In the genomic region with DNA sequence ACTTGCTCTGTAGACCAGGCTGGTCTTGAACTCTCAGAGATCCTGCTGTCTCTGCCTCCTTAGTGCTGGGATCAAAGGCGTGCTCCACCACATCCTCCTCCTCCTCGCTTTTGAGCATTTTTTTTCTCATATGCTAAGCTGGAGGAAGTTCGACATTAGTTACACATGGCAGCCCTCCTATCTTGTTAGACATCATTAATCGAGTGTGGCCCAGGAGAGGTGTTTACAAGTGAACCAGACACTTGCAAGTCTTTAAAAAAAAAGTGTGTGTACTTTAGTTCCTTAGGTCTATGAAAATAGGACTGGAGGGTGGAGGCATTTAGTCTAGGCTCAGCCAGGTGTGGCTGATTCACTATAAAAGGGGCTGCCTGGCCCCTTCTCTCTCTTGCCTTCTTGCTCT, we compare ENCODE assay signal across 36 mouse cellular contexts. TPM values are rescaled to one million over a fixed set of nuclear protein-coding genes. Genes with fewer than 3 reads are reported as not detected.
"Had no signal": no experiment of that assay in that cellular context is flagged by ENCODE, and none has a peak within 500 bp of the region (broad histone marks: within the 10 kb centered on the region; RNA-seq: fewer than 3 reads in every experiment).

No protein-coding gene starts in this region.

- H3K36me3 ChIP-seq: embryonic facial prominence, embryonic 10.5 days; embryonic facial prominence, embryonic 12.5 days; embryonic facial prominence, embryonic 13.5 days; embryonic facial prominence, embryonic 15.5 days; forebrain, embryonic 10.5 days; forebrain, embryonic 12.5 days; forebrain, embryonic 15.5 days; heart, embryonic 10.5 days had no signal

- H3K4me2 ChIP-seq: embryonic facial prominence, embryonic 12.5 days; embryonic facial prominence, embryonic 13.5 days; embryonic facial prominence, embryonic 15.5 days; forebrain, embryonic 12.5 days; forebrain, embryonic 15.5 days had no signal

- ATAC-seq: forebrain, embryonic 14.5 days; forebrain, embryonic 15.5 days; forebrain, embryonic 16.5 days; forebrain, postnatal 0 days had no signal

- H3K4me3 ChIP-seq: embryonic facial prominence, embryonic 10.5 days; embryonic facial prominence, embryonic 12.5 days; embryonic facial prominence, embryonic 13.5 days; embryonic facial prominence, embryonic 15.5 days; erythroblast, embryonic 14.5 days; forebrain, embryonic 10.5 days; forebrain, embryonic 12.5 days; forebrain, embryonic 15.5 days; gastrocnemius, adult 2 months; heart, adult 2 months; heart, embryonic 10.5 days had no signal

- H3K4me1 ChIP-seq: forebrain, embryonic 12.5 days; forebrain, embryonic 15.5 days had no signal

- H3K9me3 ChIP-seq: embryonic facial prominence, embryonic 10.5 days; embryonic facial prominence, embryonic 12.5 days; embryonic facial prominence, embryonic 13.5 days; embryonic facial prominence, embryonic 15.5 days; forebrain, embryonic 10.5 days; forebrain, embryonic 12.5 days; forebrain, embryonic 15.5 days; heart, embryonic 10.5 days had no signal

- H3K9ac ChIP-seq: embryonic facial prominence, embryonic 12.5 days; embryonic facial prominence, embryonic 13.5 days; embryonic facial prominence, embryonic 15.5 days; forebrain, embryonic 12.5 days; forebrain, embryonic 15.5 days; forebrain, postnatal 0 days had no signal

- H3K27me3 ChIP-seq: embryonic facial prominence, embryonic 12.5 days; embryonic facial prominence, embryonic 13.5 days; embryonic facial prominence, embryonic 15.5 days; forebrain, embryonic 15.5 days had no signal

- DNase-seq: cerebellum, adult 9-11 months; cerebellum, postnatal 10 days; cerebellum, postnatal 14 days; cerebellum, postnatal 25 days; cerebellum, postnatal 36 days; embryo, embryonic 11 days; forebrain, postnatal 0 days; gastrocnemius, adult 2 months; gastrocnemius, postnatal 10 days; gastrocnemius, postnatal 14 days; gastrocnemius, postnatal 25 days; gastrocnemius, postnatal 36 days; heart, adult 11 months; heart, adult 18-20 months; heart, adult 2 months had no signal

- H3K27ac ChIP-seq: embryonic facial prominence, embryonic 10.5 days; embryonic facial prominence, embryonic 12.5 days; embryonic facial prominence, embryonic 13.5 days; embryonic facial prominence, embryonic 15.5 days; forebrain, embryonic 10.5 days; forebrain, embryonic 12.5 days; forebrain, embryonic 15.5 days; gastrocnemius, adult 2 months; heart, adult 2 months; heart, embryonic 10.5 days had no signal

RNA-seq across cellular contexts. Expression of a gene that starts 44.5 kb away (rescaled TPM):
- total RNA-seq: common myeloid progenitor, adult 5-6 weeks; forebrain, postnatal 0 days; gastrocnemius, adult 18-20 months; gastrocnemius, adult 2 months; gastrocnemius, adult 8-10 months; gastrocnemius, postnatal 10 days; gastrocnemius, postnatal 14 days; gastrocnemius, postnatal 25 days; gastrocnemius, postnatal 36 days; gastrocnemius, postnatal 4 days; granulocyte monocyte progenitor cell, adult 5-6 weeks; heart, adult 18-20 months; heart, adult 2 months; heart, adult 8-10 months had no signal
- polyA plus RNA-seq: embryonic facial prominence, embryonic 10.5 days; embryonic facial prominence, embryonic 11.5 days; embryonic facial prominence, embryonic 12.5 days; embryonic facial prominence, embryonic 13.5 days; embryonic facial prominence, embryonic 14.5 days; embryonic facial prominence, embryonic 15.5 days; erythroblast, embryonic 14.5 days; forebrain, embryonic 10.5 days; forebrain, embryonic 11.5 days; forebrain, embryonic 12.5 days; forebrain, embryonic 14.5 days; forebrain, embryonic 15.5 days; forebrain, embryonic 16.5 days; forebrain, postnatal 0 days; gonadal fat pad, adult 2 months had no signal
